Mouse (Mus musculus) limb, embryonic 11.5 days (tissue): ENCODE results near the gene Dsn1. TPM values are rescaled to one million over a fixed set of nuclear protein-coding genes. Genes with fewer than 3 reads are reported as not detected.
A peak's percentile ranks its signal among the peaks of the same experiment; 100 is the strongest.

Experiments
- ATAC-seq: fragments of 200-750 bp; cut with Nextera tagmentation; 2 replicates; pipeline ENCODE4 v1.8.0; 2017; ENCODE audit warnings: low read depth; ENCODE audit not compliant: insufficient number of reproducible peaks, low FRiP score, low TSS enrichment
- DNase-seq: peaks from one replicate; pipeline ENCODE4 v3.0.0-alpha.2; 2015; ENCODE audit warnings: low spot score
- H3K27ac ChIP-seq: fragments of 300-500 bp; sonication (generic); replicated peaks from 2 replicates; pipeline ENCODE4 v1.5.1; 2014; ENCODE audit warnings: low read depth, mild to moderate bottlenecking, low read length
- H3K27me3 ChIP-seq: fragments of 300-500 bp; sonication (generic); 2 replicates; pipeline ENCODE4 v1.6.1; 2014; ENCODE audit warnings: mild to moderate bottlenecking, low read length, mixed read lengths; ENCODE audit not compliant: control insufficient read depth, insufficient read depth
- H3K36me3 ChIP-seq: fragments of 300-500 bp; sonication (generic); 2 replicates; pipeline ENCODE4 v1.6.1; 2014; ENCODE audit warnings: mild to moderate bottlenecking, low read length, moderate library complexity, mixed read lengths; ENCODE audit not compliant: control insufficient read depth, insufficient read depth
- H3K4me1 ChIP-seq: fragments of 300-500 bp; sonication (generic); 2 replicates; pipeline ENCODE4 v1.6.1; 2014; ENCODE audit warnings: low read length, mixed read lengths; ENCODE audit not compliant: control insufficient read depth, insufficient read depth
- H3K4me2 ChIP-seq: fragments of 300-500 bp; sonication (generic); 2 replicates; pipeline ENCODE4 v1.6.1; 2014; ENCODE audit warnings: low read depth, mild to moderate bottlenecking, moderate library complexity; ENCODE audit not compliant: severe bottlenecking
- H3K4me3 ChIP-seq: fragments of 300-500 bp; sonication (generic); 2 replicates; pipeline ENCODE4 v1.5.1; 2014; ENCODE audit warnings: low read depth, low read length
- H3K9ac ChIP-seq: fragments of 300-500 bp; sonication (generic); 2 replicates; pipeline ENCODE4 v1.6.1; 2014; ENCODE audit warnings: mild to moderate bottlenecking, low read length
- H3K9me3 ChIP-seq: fragments of 300-500 bp; sonication (generic); 2 replicates; pipeline ENCODE4 v1.6.1; 2016; ENCODE audit warnings: low read length; ENCODE audit not compliant: control insufficient read depth
- WGBS: fragments of 180-500 bp; shearing (Covaris S2); extraction: QIAGEN DNeasy Blood & Tissue Kit; methylation state at CpG from one replicate; pipeline ENCODE4 v1.1.7; 2014; 5-methylcytosine and 5-hydroxymethylcytosine counted together
- polyA plus RNA-seq: library from polyadenylated mRNA; unstranded; fragments of >200 nt; fragmentation: Nextera tagmentation; extraction: Ambion mirVana; gene quantifications from 2 replicates; pipeline ENCODE4 v1.2.1, GENCODE M21; 2014

Dsn1 gene
- polyA plus RNA-seq, 1 experiment from 2014 or later = 57.0 TPM

DNA sequence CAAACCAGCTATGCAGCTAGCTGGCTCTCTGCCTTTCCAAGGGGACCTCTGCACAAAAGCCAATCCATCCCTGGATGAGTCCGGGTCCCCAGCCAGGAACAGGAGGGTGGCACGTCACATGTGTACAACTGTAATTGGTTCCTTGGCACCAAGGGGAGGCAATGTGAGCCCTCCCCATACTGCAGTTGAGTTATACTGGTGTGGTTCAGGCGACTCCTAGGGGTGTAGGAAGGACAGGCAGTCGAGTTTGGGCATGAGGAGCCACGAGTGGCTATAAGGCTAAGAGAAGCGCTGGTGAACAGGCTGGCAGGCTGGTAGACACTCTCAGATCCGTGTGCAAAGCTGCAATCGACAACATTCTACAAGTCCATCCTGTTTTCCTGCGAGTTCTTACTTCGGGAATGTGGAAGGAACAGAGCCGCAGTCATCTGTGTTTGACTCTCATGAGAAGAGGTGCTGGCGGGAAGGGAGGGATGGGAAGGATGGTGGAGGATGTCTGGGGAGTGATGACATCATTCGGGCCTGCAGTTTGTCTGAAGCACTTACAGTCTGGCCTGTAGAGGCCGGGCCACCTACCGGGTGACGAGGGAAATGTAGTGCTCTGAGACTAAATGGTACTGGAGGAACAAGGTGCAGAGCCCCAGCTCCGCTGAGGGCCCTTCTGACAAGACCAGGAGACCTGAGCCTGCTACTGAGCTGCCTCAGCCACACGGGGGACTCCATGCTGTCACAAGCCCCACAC lies 9.7 kb upstream of the Dsn1 start:
- Histone ChIP-seq H3K9ac (no peak overlapping the region), H3K4me3 (no peak overlapping the region), H3K27ac (no peak overlapping the region), H3K4me1 (0 out of 2 replicates have a peak, but pooled peaks cover 3% of the 10 kb centered on the region), H3K9me3 (no peaks in the 10 kb centered on the region), H3K27me3 (no peaks in the 10 kb centered on the region), H3K36me3 (peaks cover 41% of the 10 kb centered on the region), H3K4me2 (no peak overlapping the region)
- ATAC-seq = 0 out of 2 replicates have a peak, but pooled peaks have one; percentile 13
- 79% methylated on average over 18 of the region's 18 CpGs for WGBS
- no peak for DNase-seq

GRCm38 (mm10) chr2:157012341-157012740 lies 5.4 kb upstream of the Dsn1 start:
- Histone ChIP-seq H3K36me3 (peaks cover 11% of the 10 kb centered on the region), H3K4me3 (no peak overlapping the region), H3K4me1 (peaks cover 18% of the 10 kb centered on the region), H3K9ac (no peak overlapping the region), H3K27ac (no peak overlapping the region), H3K9me3 (no peaks in the 10 kb centered on the region), H3K4me2 (no peak overlapping the region), H3K27me3 (no peaks in the 10 kb centered on the region)
- ATAC-seq = no peak
- no peak for DNase-seq
- WGBS = 89% methylated on average over 6 of the region's 6 CpGs

GRCm38 (mm10) chr2:157010634-157011310 lies 3.8 kb upstream of the Dsn1 start:
- ATAC-seq (no peak), DNase-seq (no peak)
- 46% methylated on average over 11 of the region's 11 CpGs for WGBS
- H3K9me3 ChIP-seq = no peaks in the 10 kb centered on the region
- H3K27me3 ChIP-seq = no peaks in the 10 kb centered on the region
- H3K9ac ChIP-seq = 0 out of 2 replicates have a peak overlapping the region, but pooled peaks have one; percentile 40
- H3K27ac ChIP-seq = 0 out of 2 replicates have a peak overlapping the region, but pooled peaks have one; percentile 18
- H3K4me1 ChIP-seq = peaks cover 20% of the 10 kb centered on the region
- H3K4me3 ChIP-seq = no peak overlapping the region
- H3K4me2 ChIP-seq = no peak overlapping the region
- no peaks in the 10 kb centered on the region for H3K36me3 ChIP-seq

- no peaks in the 10 kb centered on the region for H3K9me3 ChIP-seq
- no peak overlapping the region for H3K4me2 ChIP-seq
- no peak overlapping the region for H3K27ac ChIP-seq
- H3K36me3 ChIP-seq = no peaks in the 10 kb centered on the region
- no peak for ATAC-seq
- no peaks in the 10 kb centered on the region for H3K27me3 ChIP-seq
- no peak overlapping the region for H3K4me3 ChIP-seq
- DNase-seq = no peak
- H3K4me1 ChIP-seq = peaks cover 21% of the 10 kb centered on the region
- no peak overlapping the region for H3K9ac ChIP-seq
Observed at GRCm38 (mm10) chr2:157010121-157010520, 3.2 kb upstream of the Dsn1 start.

GRCm38 (mm10) chr2:157008509-157008908 lies 1.6 kb upstream of the Dsn1 start:
- H3K9me3 ChIP-seq = no peaks in the 10 kb centered on the region

GRCm38 (mm10) chr2:157007234-157007596 lies 261 bp upstream of the Dsn1 start:
- peaks cover 21% of the 10 kb centered on the region for H3K4me1 ChIP-seq
- peak overlapping the region; percentile 59 for H3K4me2 ChIP-seq
- 0 out of 2 replicates have a peak, but pooled peaks cover 3% of the 10 kb centered on the region for H3K36me3 ChIP-seq
- no peaks in the 10 kb centered on the region for H3K27me3 ChIP-seq
- H3K9me3 ChIP-seq = no peaks in the 10 kb centered on the region
- H3K27ac ChIP-seq = peak overlapping the region; percentile 38; the same call in 1 of the 2 replicates
- H3K9ac ChIP-seq = peak overlapping the region; percentile 78
- peak overlapping the region; percentile 78 for H3K4me3 ChIP-seq
- WGBS = 29% methylated on average over 5 of the region's 5 CpGs
- DNase-seq (no peak), ATAC-seq (0 out of 2 replicates have a peak, but pooled peaks have one; percentile 4)

More at GRCm38 (mm10) chr2:157008509-157008908, 1.6 kb upstream of the Dsn1 start:
- H3K4me1 ChIP-seq = peaks cover 21% of the 10 kb centered on the region
- H3K27me3 ChIP-seq = no peaks in the 10 kb centered on the region
- no peak overlapping the region for H3K27ac ChIP-seq
- H3K36me3 ChIP-seq = 0 out of 2 replicates have a peak, but pooled peaks cover 3% of the 10 kb centered on the region
- DNase-seq (no peak), ATAC-seq (no peak)
- H3K9ac ChIP-seq = no peak overlapping the region
- no peak overlapping the region for H3K4me3 ChIP-seq
- H3K4me2 ChIP-seq = no peak overlapping the region

GRCm38 (mm10) chr2:157002321-157002720 lies 4.6 kb downstream of the Dsn1 start:
- ATAC-seq = no peak

GRCm38 (mm10) chr2:156998263-156998662 lies 8.7 kb downstream of the Dsn1 start:
- DNase-seq = no peak
- no peak for ATAC-seq
- Histone ChIP-seq H3K36me3 (peaks cover 9% of the 10 kb centered on the region; the same call in 1 of the 2 replicates), H3K4me1 (no peaks in the 10 kb centered on the region), H3K4me2 (no peak overlapping the region), H3K27ac (no peak overlapping the region), H3K4me3 (no peak overlapping the region), H3K9me3 (no peaks in the 10 kb centered on the region), H3K27me3 (no peaks in the 10 kb centered on the region), H3K9ac (no peak overlapping the region)
- 93% methylated on average over 5 of the region's 5 CpGs for WGBS

More at GRCm38 (mm10) chr2:157002321-157002720, 4.6 kb downstream of the Dsn1 start:
- Histone ChIP-seq H3K9ac (no peak overlapping the region), H3K9me3 (no peaks in the 10 kb centered on the region), H3K4me1 (0 out of 2 replicates have a peak, but pooled peaks cover 3% of the 10 kb centered on the region), H3K27ac (no peak overlapping the region), H3K27me3 (no peaks in the 10 kb centered on the region), H3K36me3 (peaks cover 7% of the 10 kb centered on the region; the same call in 1 of the 2 replicates), H3K4me2 (no peak overlapping the region), H3K4me3 (no peak overlapping the region)
- WGBS = 89% methylated on average over 4 of the region's 4 CpGs
- no peak for DNase-seq
